Mouse (Mus musculus) kidney, adult 2 months (tissue): Measurements from ENCODE around the gene Kng2.

Experiments used
- CTCF ChIP-seq: fragments of 200-500 bp; conservative IDR thresholded peaks from 2 replicates; pipeline ENCODE4 v1.5.1; 2011; ENCODE audit warnings: low read depth, mild to moderate bottlenecking, control low read depth, low read length, moderate library complexity, mixed read lengths; ENCODE audit not compliant: insufficient read depth, insufficient read length
- POLR2A ChIP-seq: fragments of 200-500 bp; IDR thresholded peaks from one replicate; pipeline ENCODE4 v1.6.1; 2011; ENCODE audit warnings: low read depth, low read length, control low read depth

DNA sequence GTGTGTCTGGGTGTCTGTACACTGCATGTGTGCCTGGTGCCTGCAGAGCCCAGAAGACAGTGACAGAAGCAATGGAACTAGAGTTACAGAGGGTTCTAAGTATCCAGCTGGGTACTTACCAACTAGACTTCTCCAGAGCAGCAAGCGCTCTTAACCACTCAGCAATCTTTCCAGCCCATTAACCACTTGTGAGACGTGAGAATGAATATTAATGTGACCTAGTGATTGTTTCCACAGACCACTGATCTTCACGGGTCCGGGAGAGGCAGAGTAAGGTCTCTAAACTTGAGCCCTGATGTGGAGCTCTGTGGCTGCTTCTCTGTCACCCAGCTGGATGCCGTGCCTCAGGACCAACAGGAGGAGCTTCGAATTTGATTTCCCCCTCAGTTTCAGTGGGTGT, 4.2 kb downstream of the Kng2 start:
- TF ChIP-seq CTCF (no peak), POLR2A (no peak)
